Mouse (Mus musculus): ENCODE measurements around the gene Tepsin.

The Tepsin gene

DNA sequence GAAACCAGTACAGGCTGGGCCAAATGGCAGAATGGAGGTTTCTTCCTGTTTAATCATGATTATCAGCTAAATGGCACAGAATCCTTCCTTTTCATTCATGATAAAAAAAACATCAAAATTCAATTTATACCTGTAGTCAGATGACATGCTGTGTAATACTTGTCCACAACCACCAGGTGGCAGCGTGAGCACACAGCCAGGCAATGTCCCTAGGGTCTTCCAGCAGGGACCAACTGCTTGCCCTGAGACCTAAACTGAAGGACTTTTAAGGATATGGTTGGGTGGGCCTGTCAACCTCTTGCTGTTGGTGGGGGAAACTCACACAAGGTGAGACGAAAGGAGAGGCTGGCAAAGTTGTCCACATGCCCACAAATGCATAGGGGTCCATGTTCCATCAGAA is 12.5 kb upstream of the Tepsin start:
- peak; percentile 77 for DNase-seq (ENCODE audit: low read depth, low spot score)

DNA sequence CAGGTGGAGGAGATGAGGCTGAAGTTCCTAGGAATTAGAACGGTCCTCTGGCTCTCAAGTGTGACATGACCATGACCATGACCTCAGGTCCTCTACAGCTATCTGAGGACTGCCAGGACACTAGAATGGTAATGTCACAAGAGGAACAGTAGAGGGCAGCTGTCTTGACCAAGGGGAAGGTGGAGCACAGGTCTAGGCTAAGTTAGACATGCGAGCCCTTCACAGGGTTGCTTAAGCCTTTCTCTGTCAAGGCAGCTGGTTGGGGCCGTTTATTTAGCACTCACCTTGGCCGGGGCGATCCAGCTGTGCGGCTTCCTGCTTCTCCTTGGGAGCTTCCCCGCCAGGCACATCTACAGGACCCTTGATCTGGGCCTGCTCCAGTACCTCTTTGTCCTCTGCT is 12.0 kb upstream of the Tepsin start:
- DNase-seq (ENCODE audit: low read depth, low spot score) = no peak

- DNase-seq (ENCODE audit: low read depth, low spot score) = no peak
These were observed 11.2 kb upstream of the Tepsin start for GRCm38 (mm10) chr11:120109558-120110210.

GRCm38 (mm10) chr11:120107796-120108195 is 9.3 kb upstream of the Tepsin start:
- no peak for DNase-seq (ENCODE audit: low read depth, low spot score)

DNA sequence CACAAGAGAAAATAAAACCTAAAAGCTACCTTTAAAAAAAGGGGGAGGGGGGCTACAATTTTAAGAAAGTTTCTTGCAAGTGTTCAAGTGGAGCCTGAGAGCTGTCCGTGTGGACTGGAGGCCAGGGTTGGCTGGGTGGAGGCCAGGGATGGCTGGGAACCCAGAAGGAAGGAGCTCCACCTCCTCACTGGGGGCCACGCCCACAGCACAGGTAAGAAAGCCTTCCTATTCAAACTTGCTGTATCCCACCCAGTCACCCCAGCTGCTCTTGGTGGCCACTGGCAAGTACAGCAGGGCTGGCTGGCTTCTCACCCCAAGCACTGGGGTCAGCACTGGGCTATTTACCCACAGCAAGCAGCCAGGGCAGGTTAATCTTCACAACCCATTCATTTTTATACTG is 8.5 kb upstream of the Tepsin start:
- no peak for DNase-seq (ENCODE audit: low read depth, low spot score)

DNA sequence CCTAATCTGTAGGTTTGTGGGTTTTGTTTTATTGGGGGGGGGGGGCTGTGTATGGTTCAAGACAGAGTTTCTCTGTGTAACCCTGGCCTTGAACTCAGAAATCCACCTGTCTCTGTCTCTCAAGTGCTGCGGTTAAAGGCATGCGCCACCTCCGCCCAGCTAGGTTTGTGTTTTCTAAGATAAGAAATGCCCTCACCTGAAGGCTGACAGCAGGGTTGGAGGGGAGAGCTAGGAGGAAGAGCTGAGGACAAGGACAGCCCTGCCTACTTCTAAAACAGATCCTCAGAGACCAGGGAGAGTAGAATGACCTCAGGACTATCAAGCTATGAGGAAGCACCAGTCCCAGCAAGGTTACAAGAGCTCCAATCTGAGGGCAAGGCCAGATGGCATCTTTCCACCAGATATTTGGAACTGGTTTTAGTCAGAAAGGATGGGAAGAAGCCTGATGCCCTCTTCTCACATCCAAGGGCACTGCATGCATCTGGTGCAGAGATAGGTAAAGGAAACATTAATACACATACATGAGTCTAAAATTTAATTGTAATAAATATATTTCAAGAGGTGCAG is 5.0 kb upstream of the Tepsin start:
- DNase-seq (ENCODE audit: low read depth, low spot score) = no peak

- peak; percentile 80 for DNase-seq (ENCODE audit: low read depth, low spot score)
These were observed 2.5 kb upstream of the Tepsin start for GRCm38 (mm10) chr11:120101036-120101435.

GRCm38 (mm10) chr11:120092817-120093591 is 5.5 kb downstream of the Tepsin start:
- no peak for DNase-seq (ENCODE audit: low read depth, low spot score)

- no peak for DNase-seq (ENCODE audit: low read depth, low spot score)
These were observed 7.9 kb downstream of the Tepsin start for GRCm38 (mm10) chr11:120090661-120091060.

DNA sequence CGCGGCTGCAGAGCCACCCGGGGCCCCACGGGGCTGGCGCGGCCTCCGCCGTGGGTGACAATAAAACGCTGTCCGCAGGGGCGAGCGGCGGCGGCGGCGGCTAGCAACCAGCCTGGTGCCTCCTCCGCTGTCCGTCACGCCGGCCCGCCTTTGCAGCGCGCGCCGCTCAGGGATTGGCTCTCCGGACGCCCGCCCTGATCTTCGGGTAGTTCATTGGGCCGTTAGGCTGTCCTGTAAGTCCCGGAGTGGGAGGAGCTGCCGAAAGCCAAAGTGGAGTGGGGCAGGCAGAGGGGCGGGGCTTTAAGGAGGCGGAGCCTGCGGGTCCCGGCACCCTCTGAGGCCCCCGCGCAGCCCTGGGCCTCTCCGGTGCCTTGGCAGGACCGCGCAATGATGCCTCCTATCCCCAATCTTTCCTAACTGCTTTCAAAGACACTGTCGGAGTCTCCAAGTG is 11.8 kb downstream of the Tepsin start, which contains the start of gene Cep131:
Cep131 (minus strand) TSS at position 126 of the 451 bp plus-strand sequence.
- peak; percentile 96 for DNase-seq (ENCODE audit: low read depth, low spot score)

GRCm38 (mm10) chr11:120085891-120086627 is 12.5 kb downstream of the Tepsin start:
- no peak for DNase-seq (ENCODE audit: low read depth, low spot score)

DNA sequence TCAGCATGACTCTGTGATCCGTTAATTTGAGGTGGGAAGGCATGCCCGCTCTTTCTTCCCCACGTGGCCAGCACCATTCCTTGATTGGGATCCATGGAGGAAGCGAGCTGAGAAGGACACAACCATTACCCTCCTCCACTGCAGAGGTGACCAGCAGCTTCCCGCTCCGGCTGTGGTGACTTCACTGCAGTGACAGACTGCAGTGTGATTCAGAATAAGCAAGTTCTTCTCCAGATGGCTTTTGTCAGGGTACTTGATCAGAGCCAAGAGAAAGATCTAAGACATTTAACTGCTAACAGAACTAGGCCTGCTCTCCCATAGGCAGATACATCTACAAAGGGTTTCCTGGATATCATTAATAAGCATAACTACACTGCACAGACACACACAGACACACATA is 18.2 kb downstream of the Tepsin start:
- no peak for DNase-seq (ENCODE audit: low read depth, low spot score)

DNA sequence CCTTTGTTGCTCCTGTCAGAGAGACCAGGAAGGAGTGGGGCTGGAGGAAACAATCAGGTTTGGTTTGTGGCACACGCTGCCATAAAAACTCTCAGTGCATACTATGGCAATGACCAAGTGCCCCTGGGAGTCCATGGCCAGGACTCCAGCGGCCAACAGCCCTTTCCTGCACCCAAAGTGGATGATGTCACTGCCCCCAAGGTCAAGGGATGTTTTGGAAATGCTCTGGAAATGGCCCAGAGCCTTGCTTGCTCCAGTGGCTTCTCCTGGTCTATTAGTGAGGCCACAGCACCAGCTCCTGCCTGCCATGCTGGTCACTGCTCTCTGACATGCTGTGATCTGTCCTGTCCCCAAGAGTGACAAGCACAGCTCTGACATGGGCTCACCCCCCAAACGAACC is 22.3 kb downstream of the Tepsin start:
- no peak for DNase-seq (ENCODE audit: low read depth, low spot score)

GRCm38 (mm10) chr11:120072986-120073647 is 25.4 kb downstream of the Tepsin start:
- no peak for DNase-seq (ENCODE audit: low read depth, low spot score)

- DNase-seq (ENCODE audit: low read depth, low spot score) = no peak
These were observed 26.7 kb downstream of the Tepsin start for GRCm38 (mm10) chr11:120071731-120072320.

GRCm38 (mm10) chr11:120071065-120071464 is 27.5 kb downstream of the Tepsin start:
- no peak for DNase-seq (ENCODE audit: low read depth, low spot score)

- no peak for DNase-seq (ENCODE audit: low read depth, low spot score)
These were observed 28.1 kb downstream of the Tepsin start for GRCm38 (mm10) chr11:120070286-120070930.

- no peak for DNase-seq (ENCODE audit: low read depth, low spot score)
These were observed 29.3 kb downstream of the Tepsin start for GRCm38 (mm10) chr11:120069261-120069660.

DNA sequence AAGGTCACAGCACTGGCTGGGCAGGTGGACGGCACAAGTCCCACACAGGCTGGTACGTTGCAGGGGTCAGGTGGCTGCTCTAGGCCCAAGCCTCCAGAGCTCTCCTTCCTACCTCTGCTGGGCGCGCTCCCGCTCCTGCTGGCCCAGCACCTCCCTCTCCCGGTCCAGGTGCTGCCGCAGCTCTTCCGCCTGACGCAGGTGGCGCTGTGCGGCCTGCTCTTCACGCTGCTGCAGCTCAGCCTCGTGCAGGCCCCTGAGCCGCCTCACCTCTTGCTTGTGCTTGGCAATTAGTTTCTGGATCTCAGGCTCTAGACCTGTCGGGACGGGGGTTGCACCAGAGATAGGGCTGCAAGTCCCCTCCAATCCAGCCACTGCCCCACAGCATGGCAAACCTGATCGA is 30.7 kb downstream of the Tepsin start:
- no peak for DNase-seq (ENCODE audit: low read depth, low spot score)

DNA sequence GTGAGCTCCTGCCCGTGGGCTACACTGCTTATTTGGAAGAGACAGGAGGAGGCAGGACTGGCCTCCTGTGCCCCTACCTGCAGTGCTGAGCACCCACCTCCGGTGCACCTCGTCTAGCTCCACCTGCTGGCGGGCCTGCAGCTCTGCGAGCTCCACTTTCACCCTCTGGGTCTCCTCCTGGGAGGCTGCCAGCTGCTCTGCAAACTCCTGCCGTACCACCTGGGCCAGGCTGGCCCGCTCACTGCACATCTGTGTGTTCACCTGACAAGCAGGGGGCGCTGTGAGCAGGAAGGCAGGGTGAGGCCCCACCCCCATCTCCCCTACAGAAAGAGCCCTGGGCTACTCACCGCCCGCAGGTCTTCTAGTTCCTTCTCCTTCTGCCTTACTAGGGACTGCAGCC is 33.2 kb downstream of the Tepsin start:
- no peak for DNase-seq (ENCODE audit: low read depth, low spot score)

DNA sequence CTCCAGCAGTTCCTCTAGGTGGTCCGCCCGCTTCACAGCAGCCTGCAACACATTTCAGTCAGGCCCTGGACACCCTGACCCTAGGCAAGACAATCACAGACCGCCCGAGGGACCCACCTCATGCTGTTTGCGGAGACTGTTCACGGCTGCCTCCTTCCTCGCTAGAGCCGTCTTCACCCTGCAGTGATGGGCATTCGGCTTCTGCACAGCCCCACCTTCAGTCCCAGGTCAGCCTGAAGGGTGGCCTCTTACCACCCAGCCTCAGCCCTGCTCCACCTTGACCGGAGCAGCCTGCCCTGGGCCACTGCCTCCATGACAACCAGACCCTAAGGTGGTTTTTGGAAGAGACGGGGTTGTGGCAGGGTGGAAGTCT is 33.9 kb downstream of the Tepsin start:
- DNase-seq (ENCODE audit: low read depth, low spot score) = no peak

Data from forelimb bud, embryonic 11.5 days (tissue).